ENCODE assay signal across 9 mouse cellular contexts in the genomic region with DNA sequence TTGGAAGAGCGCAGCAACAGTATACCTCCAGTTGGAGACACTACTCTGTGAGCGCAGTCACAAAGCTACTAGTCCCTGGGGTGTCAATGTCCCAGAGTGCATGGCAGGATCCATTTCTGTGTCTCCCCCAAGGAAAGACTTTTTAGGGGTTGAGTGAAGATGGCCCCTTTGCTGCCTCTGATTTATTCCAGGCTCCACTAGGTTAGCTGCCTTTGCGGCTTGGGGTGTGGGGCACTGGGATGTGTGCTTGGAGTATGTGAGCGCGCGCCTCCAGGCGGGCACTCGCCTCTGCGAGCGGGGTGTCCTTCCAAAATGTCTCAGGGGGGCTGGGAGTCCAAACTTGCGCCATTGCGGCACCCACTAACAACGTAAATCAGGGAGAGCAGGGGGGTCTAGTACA. TPM values are rescaled to one million over a fixed set of nuclear protein-coding genes. Genes with fewer than 3 reads are reported as not detected.
DNase-seq lines count a peak whose midpoint lies in the region; ATAC-seq lines count a peak whose summit lies in the region.
"Had no signal": no experiment of that assay in that cellular context is flagged by ENCODE, and none has a peak within 500 bp of the region (broad histone marks: within the 10 kb centered on the region; RNA-seq: fewer than 3 reads in every experiment).

No protein-coding gene starts in this region.

- WGBS in heart, embryonic 15.5 days = 10% methylated on average over 13 of the region's 13 CpGs
- 18% methylated on average over 13 of the region's 13 CpGs for WGBS in hindbrain, embryonic 12.5 days
- 14% methylated on average over 13 of the region's 13 CpGs for WGBS in midbrain, embryonic 12.5 days

- intact Hi-C loops in heart, postnatal 36 days (cut with DNase I) = no loop called here

- no peak overlapping the region for H3K9ac ChIP-seq in heart, embryonic 15.5 days
- H3K9ac ChIP-seq in hindbrain, embryonic 12.5 days = no peak overlapping the region
- H3K9ac ChIP-seq in midbrain, embryonic 12.5 days (replicated peaks) = no peak overlapping the region

- H3K9me3 ChIP-seq in heart, embryonic 15.5 days (replicated peaks) = no peaks in the 10 kb centered on the region
- H3K9me3 ChIP-seq in hindbrain, embryonic 12.5 days (replicated peaks) = no peaks in the 10 kb centered on the region
- no peaks in the 10 kb centered on the region for H3K9me3 ChIP-seq in midbrain, embryonic 12.5 days
- H3K9me3 ChIP-seq: megakaryocyte, embryonic 14.5 days had no signal

- H3K27me3 ChIP-seq in heart, embryonic 15.5 days = no peaks in the 10 kb centered on the region
- no peaks in the 10 kb centered on the region for H3K27me3 ChIP-seq in hindbrain, embryonic 12.5 days
- no peaks in the 10 kb centered on the region for H3K27me3 ChIP-seq in midbrain, embryonic 12.5 days

- no peak overlapping the region for H3K27ac ChIP-seq in heart, embryonic 15.5 days
- H3K27ac ChIP-seq in hindbrain, embryonic 12.5 days = no peak overlapping the region
- H3K27ac ChIP-seq in midbrain, embryonic 12.5 days (replicated peaks) = no peak overlapping the region

- peak overlapping the region; percentile 63 for H3K4me3 ChIP-seq in heart, embryonic 15.5 days
- peak overlapping the region; percentile 38 for H3K4me3 ChIP-seq in hindbrain, embryonic 12.5 days
- H3K4me3 ChIP-seq in midbrain, embryonic 12.5 days = peak overlapping the region; percentile 50
- H3K4me3 ChIP-seq: megakaryocyte, embryonic 14.5 days had no signal

- no peak for ATAC-seq in heart, embryonic 15.5 days (replicated peaks; ENCODE audit: insufficient number of reproducible peaks, insufficient read depth, low FRiP score, low read depth)
- no peak for ATAC-seq in hindbrain, embryonic 12.5 days (ENCODE audit: low FRiP score)
- no peak for ATAC-seq in midbrain, embryonic 12.5 days (ENCODE audit: low FRiP score, low read depth)

- peak overlapping the region; percentile 77 for H3K4me2 ChIP-seq in heart, embryonic 15.5 days
- peak overlapping the region; percentile 69 for H3K4me2 ChIP-seq in hindbrain, embryonic 12.5 days (replicated peaks)
- H3K4me2 ChIP-seq in midbrain, embryonic 12.5 days (replicated peaks) = peak overlapping the region; percentile 71

- no peak for DNase-seq in heart, postnatal 36 days
- DNase-seq in cerebellum, postnatal 36 days = peak; percentile 31 to 35
- DNase-seq in spleen, adult 12 weeks (ENCODE audit: low spot score) = no peak
- DNase-seq in testis, postnatal 14 days (ENCODE audit: low spot score) = no peak
- no peak for DNase-seq in MN1 (ENCODE audit: low spot score)

- no peaks in the 10 kb centered on the region for H3K4me1 ChIP-seq in heart, embryonic 15.5 days (replicated peaks)
- H3K4me1 ChIP-seq in hindbrain, embryonic 12.5 days = no peaks in the 10 kb centered on the region
- H3K4me1 ChIP-seq in midbrain, embryonic 12.5 days = no peaks in the 10 kb centered on the region

- H3K36me3 ChIP-seq in heart, embryonic 15.5 days = no peaks in the 10 kb centered on the region
- H3K36me3 ChIP-seq in hindbrain, embryonic 12.5 days = no peaks in the 10 kb centered on the region
- H3K36me3 ChIP-seq in midbrain, embryonic 12.5 days = no peaks in the 10 kb centered on the region

RNA-seq across cellular contexts. Expression of gene Pcdh11x, which starts 1.6 kb away (rescaled TPM):
- 2.8 and 2.9 TPM in 2 replicates for polyA plus RNA-seq in heart, embryonic 15.5 days (2015; fragmentation: Nextera tagmentation; extraction: Ambion mirVana)
- total RNA-seq in heart, postnatal 36 days (2021) = not detected
- 6.8 and 8.3 TPM in 2 replicates for polyA plus RNA-seq in hindbrain, embryonic 12.5 days (2016; fragmentation: Nextera tagmentation; extraction: Ambion mirVana)
- polyA plus RNA-seq in midbrain, embryonic 12.5 days (2016; fragmentation: Nextera tagmentation; extraction: Ambion mirVana) = 8.3 and 9.5 TPM in 2 replicates

RNA-seq across cellular contexts. Expression of gene H2afb3, which starts 21.2 kb away (rescaled TPM):
- polyA plus RNA-seq in heart, embryonic 15.5 days (2015; fragmentation: Nextera tagmentation; extraction: Ambion mirVana) = not detected in 2 replicates
- total RNA-seq in heart, postnatal 36 days (2021) = not detected
- not detected in 2 replicates for polyA plus RNA-seq in hindbrain, embryonic 12.5 days (2016; fragmentation: Nextera tagmentation; extraction: Ambion mirVana)
- not detected in 2 replicates for polyA plus RNA-seq in midbrain, embryonic 12.5 days (2016; fragmentation: Nextera tagmentation; extraction: Ambion mirVana)

Comparison
In these comparisons a context has a peak if more than half of its experiments do, and no peak if none do; other contexts are left out.
1. DNase-seq: peak in cerebellum, postnatal 36 days (2 of 2); none in heart, postnatal 36 days (0 of 2), spleen, adult 12 weeks (single experiment), testis, postnatal 14 days (single experiment) and MN1 (single experiment).
2. Peak in every context shown above with its lines, with median percentiles within 50 percentile points of each other: H3K4me2 ChIP-seq and H3K4me3 ChIP-seq.